Mouse (Mus musculus) adrenal gland, postnatal 14 days (tissue): ENCODE measurements around the gene Calcoco2. TPM values are rescaled to one million over a fixed set of nuclear protein-coding genes. Genes with fewer than 3 reads are reported as not detected.

Source experiments
- DNase-seq: peaks from one replicate; pipeline ENCODE4 v3.0.0; 2021; ENCODE audit warnings: mixed read lengths
- total RNA-seq: library from RNA; stranded (reverse); gene quantifications from 2 replicates; pipeline ENCODE4 v1.2.3, GENCODE M21; 2021

The Calcoco2 gene
- total RNA-seq, 1 experiment from 2014 or later = not detected

DNA sequence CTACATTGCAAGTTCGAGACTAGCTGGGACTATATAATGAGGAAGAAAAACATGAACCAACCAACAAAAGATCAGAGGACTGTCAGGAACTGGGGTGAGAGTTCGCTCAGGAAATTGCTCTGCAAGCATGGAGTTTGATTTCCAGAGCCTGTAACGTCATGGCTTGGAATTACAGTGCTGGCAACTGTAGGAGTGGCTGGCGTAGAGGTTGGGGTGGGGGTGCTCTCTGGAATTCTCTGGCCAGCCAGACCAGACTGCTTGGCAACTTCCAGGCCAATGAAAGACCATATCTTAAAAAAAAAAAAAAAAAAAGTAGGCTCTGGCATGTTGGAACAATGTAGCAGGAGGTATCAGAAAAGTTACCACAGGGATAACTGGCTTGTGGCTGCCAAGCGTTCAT lies 31.0 kb downstream of the Calcoco2 start:
- DNase-seq = no peak

DNA sequence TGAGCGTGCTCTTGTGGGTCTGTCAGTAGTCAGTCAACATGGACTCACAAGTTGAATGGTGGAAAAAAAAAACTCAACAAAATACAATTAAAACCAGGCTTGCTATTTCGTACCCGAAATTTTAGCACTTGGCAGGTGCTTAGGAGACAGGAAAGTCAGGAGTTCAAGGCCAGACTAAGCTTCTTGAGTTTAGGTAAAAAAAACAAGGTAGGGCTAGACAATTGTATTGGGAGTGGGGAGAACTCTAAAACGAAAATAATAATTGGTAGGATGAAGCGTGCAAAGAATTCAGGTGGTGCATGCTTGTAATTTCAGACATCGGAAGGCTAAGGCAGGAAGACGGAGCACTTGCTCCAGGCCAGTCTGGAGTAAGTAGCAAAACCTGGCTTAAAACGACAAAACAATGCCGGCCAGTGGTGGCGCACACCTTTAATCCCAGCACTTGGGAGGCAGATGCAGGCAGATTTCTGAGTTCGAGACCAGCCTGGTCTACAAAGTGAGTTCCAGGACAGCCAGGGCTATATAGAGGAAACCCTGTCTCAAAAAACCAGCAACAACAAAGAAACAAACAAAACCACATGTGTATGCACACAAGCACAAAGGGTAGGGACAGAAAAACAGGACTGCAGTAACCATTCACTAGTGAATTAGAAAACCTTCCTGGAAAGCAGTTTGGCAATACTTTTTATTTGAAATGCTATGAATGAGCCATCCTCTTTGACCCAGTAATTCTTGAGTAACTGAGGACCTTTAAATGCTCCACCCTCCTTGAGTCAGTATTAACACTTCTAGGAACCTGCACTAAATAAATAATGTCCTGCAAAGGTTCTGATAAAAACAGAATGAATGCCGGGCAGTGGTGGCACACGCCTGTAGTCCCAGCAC lies 35.3 kb downstream of the Calcoco2 start:
- DNase-seq = no peak

DNA sequence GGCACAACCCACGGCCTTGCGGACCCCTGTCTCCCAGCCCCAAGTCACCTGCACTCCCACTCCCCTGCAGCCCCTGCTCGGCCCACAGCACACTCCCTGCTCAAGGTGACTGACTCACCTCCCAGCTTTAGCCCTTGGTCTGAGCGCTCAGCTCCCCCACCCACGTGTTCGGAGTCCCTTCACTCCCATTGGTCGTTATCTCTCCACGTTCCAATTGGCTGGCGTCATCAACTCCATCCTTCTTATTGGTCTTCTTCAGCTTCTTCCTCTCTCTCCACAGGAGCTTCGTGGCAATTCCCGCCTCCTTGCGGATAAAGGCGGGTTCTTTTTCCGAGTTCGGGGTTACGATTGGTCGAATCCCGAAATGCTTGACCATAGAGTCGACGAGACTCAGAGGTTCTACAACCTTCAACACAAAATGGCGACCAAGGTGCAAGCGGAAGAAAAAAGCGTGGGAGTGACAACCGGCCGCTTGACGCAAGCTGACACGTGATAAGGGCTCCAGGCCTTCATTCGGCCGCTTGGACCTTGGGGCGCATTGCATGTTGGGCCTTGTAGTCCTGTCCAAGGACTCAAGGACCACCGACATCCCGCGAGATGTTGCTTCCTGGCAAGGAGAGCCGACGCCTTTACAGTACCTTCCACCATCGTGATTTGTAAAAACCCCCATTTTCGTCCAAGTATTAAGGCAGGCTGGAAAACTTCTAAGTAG lies 36.1 kb downstream of the Calcoco2 start, which contains the start of gene Atp5g1:
Gene Atp5g1, minus strand, starts transcription at position 162 of the 712 bp plus-strand sequence.
- peak; percentile 97 for DNase-seq

DNA sequence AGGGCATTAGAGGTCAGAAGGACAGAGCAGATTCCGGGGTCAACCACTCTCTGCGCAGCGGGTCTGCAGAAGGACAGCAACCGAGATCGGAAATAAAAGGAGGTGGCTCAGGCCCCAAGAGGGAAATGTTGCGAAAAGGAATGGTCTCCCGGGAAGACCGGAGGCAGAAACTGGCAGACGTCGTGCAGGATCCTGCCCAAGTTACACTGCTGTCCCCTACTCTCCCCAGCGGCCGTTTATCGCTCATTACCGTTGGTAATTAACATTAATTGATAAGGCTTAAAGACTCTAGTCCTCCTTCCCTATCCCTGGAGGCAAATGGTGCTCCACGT lies 36.6 kb downstream of the Calcoco2 start:
- DNase-seq = peak; percentile 71

DNA sequence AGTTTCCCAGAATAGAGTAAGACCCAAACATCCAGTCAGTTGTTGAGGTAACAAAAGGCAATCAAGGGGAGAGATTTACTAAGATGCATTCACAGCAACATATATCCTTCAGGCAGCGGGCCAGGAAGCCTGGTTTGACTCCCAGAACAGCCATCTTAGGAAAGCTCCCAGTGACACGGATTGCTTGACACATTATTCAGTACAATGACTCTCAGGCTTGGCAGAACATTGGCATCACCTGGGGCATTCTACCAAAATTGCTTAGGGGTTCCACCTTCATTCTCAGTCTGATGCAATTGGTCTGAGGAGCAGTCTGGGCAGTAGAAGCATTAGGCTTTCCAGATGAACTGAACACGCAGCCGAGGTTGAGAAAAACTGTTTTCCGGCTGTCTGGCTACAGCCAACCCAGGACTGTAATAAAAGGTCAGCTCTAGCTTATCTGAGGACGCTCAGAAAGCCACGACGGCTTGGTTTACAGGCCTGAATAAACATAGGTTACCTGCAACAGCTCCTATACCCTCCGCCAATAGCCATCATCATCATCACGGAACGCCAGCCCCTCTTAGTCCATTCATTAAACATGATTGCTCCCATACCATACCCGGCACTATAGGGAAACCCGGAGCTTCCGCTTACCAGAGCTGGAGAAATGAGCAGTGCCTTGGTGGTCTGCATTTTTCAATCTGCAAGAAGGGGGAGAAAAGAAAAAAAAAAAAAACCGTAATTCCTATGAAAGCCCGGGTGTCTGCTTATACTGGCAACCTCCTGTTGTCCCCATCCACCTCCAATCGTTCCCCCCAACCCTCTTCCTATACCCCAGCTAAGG lies 37.2 kb downstream of the Calcoco2 start:
- DNase-seq = peak; percentile 34

DNA sequence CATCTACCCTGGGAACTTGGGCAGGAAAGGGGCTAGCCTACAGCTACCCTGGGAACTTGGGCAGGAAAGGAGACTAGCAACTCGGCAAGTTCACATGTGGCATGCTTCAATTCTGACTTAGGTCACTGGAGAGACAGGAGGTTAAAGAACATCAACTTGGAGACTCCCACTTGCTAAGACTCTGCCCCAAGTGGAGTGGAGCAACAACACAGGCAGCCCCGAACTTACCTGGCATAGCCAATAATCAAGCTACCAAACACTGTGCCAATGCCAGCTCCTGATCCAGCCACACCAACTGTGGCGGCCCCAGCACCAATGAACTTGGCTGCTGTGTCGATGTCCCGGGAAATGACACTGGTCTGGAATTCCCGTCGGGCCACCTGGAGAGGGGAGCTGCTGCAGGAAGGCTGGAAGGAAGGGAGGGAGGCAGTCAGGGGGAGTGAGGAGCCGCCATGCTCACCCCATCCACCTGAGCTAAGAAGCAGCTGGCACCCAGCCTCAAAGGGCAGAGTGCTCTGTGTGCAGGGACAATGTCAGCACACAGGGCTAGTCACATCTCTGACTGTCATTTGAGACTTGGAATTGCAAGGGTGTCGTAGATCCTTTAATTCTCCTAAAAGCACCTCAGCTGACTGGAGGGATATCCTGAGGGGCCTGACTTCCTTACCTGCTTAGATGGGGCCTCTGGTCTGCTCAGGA lies 38.3 kb downstream of the Calcoco2 start:
- DNase-seq = no peak

DNA sequence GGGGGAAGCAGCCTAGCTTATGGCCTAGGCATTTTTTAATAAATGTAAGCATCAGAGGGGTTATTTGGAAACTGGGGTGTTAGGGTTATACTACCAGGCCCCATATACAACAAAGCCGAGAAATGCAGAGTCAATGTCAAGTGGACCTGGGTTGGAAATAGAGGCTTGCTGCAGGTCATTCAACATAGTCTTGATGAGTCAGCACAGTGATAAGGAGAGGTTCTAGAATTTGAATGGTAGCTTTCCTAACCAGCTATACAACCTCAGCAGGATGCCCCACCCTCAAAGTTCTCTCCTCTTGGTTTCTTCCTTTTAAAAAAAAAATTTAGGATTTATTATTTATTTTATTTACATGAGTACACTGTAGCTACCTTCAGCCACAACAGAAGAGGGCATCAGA lies 40.8 kb downstream of the Calcoco2 start:
- DNase-seq = no peak

DNA sequence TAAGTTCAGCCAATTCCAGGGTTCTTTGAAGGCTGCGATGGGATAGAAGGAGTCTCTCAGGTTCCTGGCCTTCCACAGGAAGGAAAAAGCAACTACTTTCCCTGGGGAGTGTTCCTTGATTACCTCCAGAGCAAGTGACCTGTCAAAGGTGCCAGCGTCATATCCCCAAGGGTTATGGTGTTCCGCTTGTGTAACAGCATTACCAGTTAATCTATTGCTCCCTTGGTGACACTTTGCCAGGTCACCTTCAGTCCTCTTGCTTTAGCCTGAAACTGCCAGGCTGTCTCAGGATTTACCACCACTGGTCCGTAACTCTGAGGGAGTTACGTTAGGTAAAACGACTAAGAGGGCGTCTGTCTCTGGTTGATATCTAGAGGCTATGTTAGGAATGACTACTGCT lies 41.4 kb downstream of the Calcoco2 start:
- DNase-seq = peak; percentile 63

DNA sequence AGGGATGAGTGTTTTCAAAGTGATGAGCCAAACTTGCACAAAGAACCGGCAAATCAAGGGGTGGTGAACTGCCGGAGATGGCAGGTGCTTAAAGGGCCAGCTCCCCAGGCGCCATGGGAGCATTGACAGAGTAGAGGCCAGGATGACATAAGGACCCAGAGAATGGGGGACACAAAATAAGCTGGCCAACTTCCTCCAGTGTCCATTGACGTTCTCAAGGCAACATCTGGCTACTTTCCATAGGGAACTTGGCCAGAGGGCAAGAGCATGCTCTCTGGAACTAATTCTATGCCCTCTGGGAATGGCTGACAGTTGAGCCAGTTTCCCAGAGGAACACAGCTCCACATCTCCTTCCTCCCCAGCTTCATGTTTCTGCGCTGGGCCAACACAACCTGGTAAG lies 43.5 kb downstream of the Calcoco2 start:
- DNase-seq = peak; percentile 50

DNA sequence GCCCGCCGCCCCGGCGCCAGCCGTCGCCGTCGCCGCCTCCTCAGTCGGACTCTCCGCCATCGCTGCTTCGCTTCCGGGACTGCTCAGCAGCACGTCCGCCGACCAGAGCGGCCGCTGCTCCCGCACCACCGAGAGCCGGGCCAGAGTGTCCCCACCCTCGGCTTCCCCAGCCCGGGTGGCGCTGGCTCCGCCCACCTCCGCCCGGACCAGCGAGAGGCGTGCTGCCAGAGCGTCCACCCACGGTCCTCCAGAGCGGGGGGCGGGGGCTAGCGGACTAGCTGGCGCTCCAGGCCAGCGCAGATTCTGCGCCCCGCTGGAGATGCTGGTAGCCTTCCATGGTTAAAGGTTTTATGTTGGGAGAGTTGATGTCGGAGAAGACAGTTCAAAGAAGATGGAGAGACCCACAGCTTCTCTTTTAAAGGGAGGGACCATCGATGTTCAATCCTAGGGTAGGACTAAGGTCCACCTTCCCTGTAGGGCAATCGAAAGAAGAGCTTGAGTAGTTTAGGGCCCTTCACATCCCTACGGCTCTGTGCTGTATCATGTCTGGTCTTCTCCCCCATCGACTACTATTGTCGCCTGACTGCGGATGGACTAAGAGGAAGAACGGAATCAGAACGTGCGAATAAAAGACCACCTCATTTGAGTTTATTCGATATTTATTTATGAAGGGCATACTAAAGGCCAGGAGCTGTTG lies 46.4 kb downstream of the Calcoco2 start, which contains the start of gene Ube2z:
Gene Ube2z, minus strand, starts transcription at position 174 of the 697 bp plus-strand sequence.
- peak; percentile 99 for DNase-seq

DNA sequence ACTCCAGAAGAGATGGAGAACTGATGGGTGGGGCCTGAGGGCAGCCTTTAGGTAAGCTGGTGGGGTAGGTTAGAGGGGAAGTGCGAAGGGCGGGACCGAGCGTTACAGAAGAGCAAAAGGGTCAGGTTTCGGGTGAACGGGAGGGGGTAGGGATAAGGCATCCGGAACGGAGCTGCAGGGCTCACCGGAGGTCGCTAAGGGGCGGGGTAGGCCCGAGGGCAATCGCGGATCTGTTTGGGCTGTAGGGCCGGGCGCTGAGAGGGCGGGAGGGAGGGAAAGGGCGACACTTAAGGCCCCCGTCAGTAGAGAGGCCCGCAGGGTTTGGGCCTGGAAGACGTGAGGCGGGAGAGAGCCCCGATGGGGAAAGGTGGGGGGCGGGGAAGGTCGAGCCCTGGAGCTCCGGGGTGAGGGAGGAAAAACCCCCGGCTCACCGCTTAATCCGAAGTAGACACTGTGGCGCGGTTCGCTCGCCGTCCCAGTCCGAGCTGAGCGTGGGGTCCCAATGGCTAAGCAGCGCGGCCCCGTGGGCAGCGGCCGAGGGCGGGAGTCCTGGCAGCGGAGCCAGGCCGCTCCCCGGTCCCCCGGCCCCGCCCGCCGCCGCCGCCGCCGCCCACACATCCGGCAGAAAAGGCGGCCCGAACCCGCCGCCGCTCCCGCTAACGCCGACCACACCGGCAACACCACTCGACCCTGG lies 47.1 kb downstream of the Calcoco2 start:
- DNase-seq = peak; percentile 69

DNA sequence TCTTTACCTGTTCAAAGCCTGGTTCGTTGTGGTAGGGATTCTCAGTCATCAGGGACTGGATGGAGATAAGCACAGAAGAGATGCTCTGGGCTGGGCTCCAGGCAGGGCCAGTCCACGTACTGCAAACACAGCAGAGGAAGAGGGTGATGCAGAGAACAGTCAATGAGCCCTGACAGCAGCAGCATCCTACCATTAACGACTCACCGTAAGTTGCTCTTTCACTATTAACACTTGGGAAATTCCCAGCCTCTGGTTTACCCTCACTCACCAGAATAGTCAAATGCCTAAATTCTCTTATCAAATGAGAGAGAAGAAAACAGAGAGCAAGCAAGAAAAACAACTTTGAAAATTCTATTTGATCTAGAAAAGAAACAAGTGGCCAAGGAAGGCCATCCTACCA lies 53.5 kb downstream of the Calcoco2 start:
- no peak for DNase-seq

DNA sequence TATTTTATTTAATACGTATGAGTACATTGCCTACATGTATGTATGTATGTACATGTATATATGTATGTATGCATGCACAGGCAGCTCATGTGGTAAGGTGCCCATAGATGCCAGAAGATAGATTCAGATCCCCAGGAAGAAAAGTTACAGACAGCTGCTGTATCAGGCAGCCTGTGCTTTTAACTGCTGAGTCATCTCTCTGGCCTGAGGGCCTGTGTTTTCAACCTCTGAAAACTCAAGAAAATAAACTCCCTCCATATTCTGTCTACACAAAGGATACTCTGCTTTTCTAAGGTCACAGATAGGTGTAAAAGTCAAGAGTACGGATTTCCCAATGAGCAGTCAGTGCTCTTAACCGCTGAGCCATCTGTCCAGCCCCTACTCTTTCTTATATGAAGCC lies 60.9 kb downstream of the Calcoco2 start:
- no peak for DNase-seq

DNA sequence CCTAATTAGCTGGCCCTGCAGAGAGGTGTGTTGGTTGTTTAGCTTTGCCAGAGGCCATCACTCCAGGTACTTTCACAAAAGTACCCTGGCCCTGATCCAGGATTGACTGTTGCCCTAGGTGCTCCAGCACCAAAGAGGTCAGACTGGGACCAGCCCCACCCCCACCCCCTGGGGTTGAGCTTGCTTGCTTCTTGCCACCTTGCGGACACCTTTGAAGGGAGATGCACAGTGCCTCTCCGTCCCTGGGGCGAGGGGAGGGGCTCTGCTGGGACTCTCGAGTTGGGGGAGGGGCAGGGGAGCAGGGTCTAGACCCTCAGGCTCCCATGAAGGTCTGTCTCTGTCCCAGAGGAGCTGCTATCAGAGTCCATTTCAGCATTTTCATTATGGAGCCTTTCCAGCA lies 61.8 kb downstream of the Calcoco2 start:
- DNase-seq = no peak

Other genes starting within 250 kb of the Calcoco2 start
- not detected in 2 replicates for gene B4galnt2, start 197.1 kb downstream of the Calcoco2 start, total RNA-seq
- 5.0 and 8.4 TPM in 2 replicates for gene Igf2bp1, start 106.0 kb downstream of the Calcoco2 start, total RNA-seq
- gene Gip, start 87.4 kb downstream of the Calcoco2 start, total RNA-seq = not detected in 2 replicates
- 77.7 and 79.2 TPM in 2 replicates for gene Snf8, start 77.1 kb downstream of the Calcoco2 start, total RNA-seq
- 43.8 and 45.2 TPM in 2 replicates for gene Ube2z, start 46.6 kb downstream of the Calcoco2 start, total RNA-seq
- gene Atp5g1, start 36.3 kb downstream of the Calcoco2 start, total RNA-seq = 244 and 262 TPM in 2 replicates
- gene Ttll6, start 21.8 kb upstream of the Calcoco2 start, total RNA-seq = not detected in 2 replicates
- not detected in 2 replicates for gene Hoxb13, start 82.4 kb upstream of the Calcoco2 start, total RNA-seq
- gene Hoxb9, start 159.5 kb upstream of the Calcoco2 start, total RNA-seq = 99.3 and 156 TPM in 2 replicates
- 56.7 and 59.4 TPM in 2 replicates for gene Hoxb8, start 169.9 kb upstream of the Calcoco2 start, total RNA-seq
- gene Hoxb7, start 174.7 kb upstream of the Calcoco2 start, total RNA-seq = 34.3 and 37.8 TPM in 2 replicates
- gene Hoxb6, start 180.5 kb upstream of the Calcoco2 start, total RNA-seq = 35.7 and 39.8 TPM in 2 replicates
- gene Hoxb5, start 191.4 kb upstream of the Calcoco2 start, total RNA-seq = 17.1 and 18.7 TPM in 2 replicates
- 14.0 and 15.7 TPM in 2 replicates for gene Hoxb4, start 206.3 kb upstream of the Calcoco2 start, total RNA-seq
- 17.1 and 26.0 TPM in 2 replicates for gene Hoxb3, start 211.4 kb upstream of the Calcoco2 start, total RNA-seq
- 18.0 and 19.3 TPM in 2 replicates for gene Hoxb2, start 238.6 kb upstream of the Calcoco2 start, total RNA-seq